Comparison of ENCODE assay signal across 9 mouse cellular contexts in genomic region chr2:163300069-163301060, GRCm38 (mm10).
DNase-seq lines count a peak whose midpoint lies in the region; ATAC-seq and TF ChIP-seq lines count a peak whose summit lies in the region.
"Had no signal": no experiment of that assay in that cellular context is flagged by ENCODE, and none has a peak within 500 bp of the region (broad histone marks: within the 10 kb centered on the region; RNA-seq: fewer than 3 reads in every experiment).

No protein-coding gene starts in this region.

- H3K9ac ChIP-seq in forebrain, embryonic 11.5 days (ENCODE audit: low read length): no peak overlapping the region
- no peak overlapping the region for H3K9ac ChIP-seq in limb, embryonic 15.5 days
- H3K9ac ChIP-seq in stomach, postnatal 0 days (ENCODE audit: low read length): no peak overlapping the region

- no peak for TF ChIP-seq CTCF in stomach, postnatal 0 days (IDR thresholded peaks at IDR 0.05; ENCODE audit: low read depth)

- 53% methylated on average over 14 of the region's 14 CpGs for WGBS in forebrain, embryonic 10.5 days
- 47% methylated on average over 14 of the region's 14 CpGs for WGBS in forebrain, embryonic 11.5 days
- 30% methylated on average over 14 of the region's 14 CpGs for WGBS in limb, embryonic 15.5 days
- 47% methylated on average over 14 of the region's 14 CpGs for WGBS in stomach, postnatal 0 days

- H3K4me1 ChIP-seq in forebrain, embryonic 10.5 days: peaks cover 52% of the 10 kb centered on the region
- H3K4me1 ChIP-seq in forebrain, embryonic 11.5 days (replicated peaks; ENCODE audit: control insufficient read depth, insufficient read depth, low read length): peaks cover 15% of the 10 kb centered on the region; the same call in 1 of the 2 replicates
- H3K4me1 ChIP-seq in limb, embryonic 15.5 days: peaks cover 40% of the 10 kb centered on the region
- H3K4me1 ChIP-seq in stomach, postnatal 0 days (replicated peaks; ENCODE audit: control insufficient read depth, insufficient read depth): no peaks in the 10 kb centered on the region
- H3K4me1 ChIP-seq: megakaryocyte, embryonic 14.5 days had no signal

- H3K36me3 ChIP-seq in forebrain, embryonic 10.5 days (replicated peaks): 0 out of 2 replicates have a peak, but pooled peaks cover 4% of the 10 kb centered on the region
- H3K36me3 ChIP-seq in forebrain, embryonic 11.5 days (ENCODE audit: control insufficient read depth, insufficient read depth, low read length): no peaks in the 10 kb centered on the region
- H3K36me3 ChIP-seq in limb, embryonic 15.5 days: no peaks in the 10 kb centered on the region
- no peaks in the 10 kb centered on the region for H3K36me3 ChIP-seq in stomach, postnatal 0 days (ENCODE audit: control insufficient read depth, insufficient read depth, low read length)

- H3K9me3 ChIP-seq in forebrain, embryonic 10.5 days: no peaks in the 10 kb centered on the region
- H3K9me3 ChIP-seq in forebrain, embryonic 11.5 days (ENCODE audit: control insufficient read depth, low read length): no peaks in the 10 kb centered on the region
- no peaks in the 10 kb centered on the region for H3K9me3 ChIP-seq in limb, embryonic 15.5 days
- no peaks in the 10 kb centered on the region for H3K9me3 ChIP-seq in stomach, postnatal 0 days (ENCODE audit: control insufficient read depth, low read length)

- no peak overlapping the region for H3K4me2 ChIP-seq in forebrain, embryonic 11.5 days (ENCODE audit: low read depth, low read length, severe bottlenecking)
- H3K4me2 ChIP-seq in limb, embryonic 15.5 days: no peak overlapping the region
- H3K4me2 ChIP-seq in stomach, postnatal 0 days (replicated peaks; ENCODE audit: low read depth): no peak overlapping the region

- no peak overlapping the region for H3K4me3 ChIP-seq in forebrain, embryonic 10.5 days
- no peak overlapping the region for H3K4me3 ChIP-seq in forebrain, embryonic 11.5 days (ENCODE audit: low read depth, low read length)
- no peak overlapping the region for H3K4me3 ChIP-seq in limb, embryonic 15.5 days
- H3K4me3 ChIP-seq in stomach, postnatal 0 days (ENCODE audit: low read depth, low read length): no peak overlapping the region
- H3K4me3 ChIP-seq: megakaryocyte, embryonic 14.5 days had no signal

- peaks cover 13% of the 10 kb centered on the region; the same call in 1 of the 2 replicates for H3K27me3 ChIP-seq in forebrain, embryonic 10.5 days (ENCODE audit: poor library complexity, severe bottlenecking)
- no peaks in the 10 kb centered on the region; the same call in 1 of the 2 replicates for H3K27me3 ChIP-seq in forebrain, embryonic 11.5 days (ENCODE audit: control insufficient read depth, insufficient read depth, low read length)
- H3K27me3 ChIP-seq in limb, embryonic 15.5 days: peaks cover 44% of the 10 kb centered on the region
- H3K27me3 ChIP-seq in stomach, postnatal 0 days (ENCODE audit: control insufficient read depth, insufficient read depth, low read length): no peaks in the 10 kb centered on the region

- no peak for ATAC-seq in forebrain, embryonic 11.5 days (replicated peaks; ENCODE audit: low FRiP score)
- ATAC-seq in limb, embryonic 15.5 days (ENCODE audit: insufficient number of reproducible peaks, low FRiP score, low TSS enrichment, low read depth): no peak; the same call in 1 of the 2 replicates
- peak; percentile 10; the same call in 1 of the 2 replicates for ATAC-seq in stomach, postnatal 0 days (ENCODE audit: low FRiP score, low TSS enrichment)

- peak overlapping the region; percentile 26; the same call in 1 of the 2 replicates for H3K27ac ChIP-seq in forebrain, embryonic 10.5 days
- H3K27ac ChIP-seq in forebrain, embryonic 11.5 days (ENCODE audit: low read depth, low read length): no peak overlapping the region
- 0 out of 2 replicates have a peak overlapping the region, but pooled peaks have one; percentile 22 for H3K27ac ChIP-seq in limb, embryonic 15.5 days
- no peak overlapping the region; the same call in 1 of the 2 replicates for H3K27ac ChIP-seq in stomach, postnatal 0 days (replicated peaks)

- TF ChIP-seq EP300 in stomach, postnatal 0 days (optimal IDR thresholded peaks at IDR 0.05): no peak

- no peak for DNase-seq in forebrain, embryonic 10.5 days (ENCODE audit: extremely low spot score, low spot score)
- DNase-seq in forebrain, embryonic 11.5 days (ENCODE audit: low spot score): no peak
- peak; percentile 49 to 53 for DNase-seq in right cerebral cortex, postnatal 10 days (ENCODE audit: low spot score in 2 of 2)
- no peak for DNase-seq in right cerebral cortex, postnatal 25 days
- DNase-seq in stomach, postnatal 0 days (ENCODE audit: low spot score): no peak
- no peak for DNase-seq in left cerebral cortex, adult 11 months (ENCODE audit: low spot score)
- no peak for DNase-seq in spleen, adult 18-20 months

Comparison
In these comparisons a context has a peak if more than half of its experiments do, and no peak if none do; other contexts are left out.
1. DNase-seq: peak in right cerebral cortex, postnatal 10 days (2 of 2); none in forebrain, embryonic 10.5 days (single experiment), forebrain, embryonic 11.5 days (single experiment), right cerebral cortex, postnatal 25 days (single experiment), stomach, postnatal 0 days (single experiment), left cerebral cortex, adult 11 months (single experiment) and spleen, adult 18-20 months (0 of 2).
2. H3K27ac ChIP-seq: peak in forebrain, embryonic 10.5 days (single experiment) and limb, embryonic 15.5 days (single experiment); none in forebrain, embryonic 11.5 days (single experiment) and stomach, postnatal 0 days (single experiment).